Mouse (Mus musculus) intestine, postnatal 0 days (tissue): Measurements from ENCODE around the gene Nprl2. TPM values are rescaled to one million over a fixed set of nuclear protein-coding genes. Genes with fewer than 3 reads are reported as not detected.

ENCODE experiments used
- ATAC-seq: fragments of 200-750 bp; cut with Nextera tagmentation; 2 replicates; pipeline ENCODE4 v1.8.0; 2017; ENCODE audit warnings: mild to moderate bottlenecking, moderate TSS enrichment, moderate library complexity
- H3K27ac ChIP-seq: fragments of 300-500 bp; sonication (generic); 2 replicates; pipeline ENCODE4 v1.5.1; 2014; ENCODE audit warnings: mild to moderate bottlenecking, low read depth, low read length, moderate library complexity
- H3K27me3 ChIP-seq: fragments of 300-500 bp; sonication (generic); replicated peaks from 2 replicates; pipeline ENCODE4 v1.6.1; 2014; ENCODE audit warnings: low read length, mixed read lengths; ENCODE audit not compliant: control insufficient read depth, insufficient read depth
- H3K36me3 ChIP-seq: fragments of 300-500 bp; sonication (generic); 2 replicates; pipeline ENCODE4 v1.6.1; 2014; ENCODE audit warnings: mild to moderate bottlenecking, moderate library complexity; ENCODE audit not compliant: control insufficient read depth, insufficient read depth
- H3K4me1 ChIP-seq: fragments of 300-500 bp; sonication (generic); replicated peaks from 2 replicates; pipeline ENCODE4 v1.6.1; 2014; ENCODE audit warnings: antibody characterized with exemption, low read length, mixed read lengths; ENCODE audit not compliant: control insufficient read depth, insufficient read depth
- H3K4me2 ChIP-seq: fragments of 300-500 bp; sonication (generic); replicated peaks from 2 replicates; pipeline ENCODE4 v1.6.1; 2014; ENCODE audit warnings: low read depth, mild to moderate bottlenecking, moderate library complexity
- H3K4me3 ChIP-seq: fragments of 300-500 bp; sonication (generic); 2 replicates; pipeline ENCODE4 v1.5.1; 2014; ENCODE audit warnings: low read depth, low read length
- H3K9ac ChIP-seq: fragments of 300-500 bp; sonication (generic); 2 replicates; pipeline ENCODE4 v1.6.1; 2014; ENCODE audit warnings: mild to moderate bottlenecking, low read depth, low read length
- H3K9me3 ChIP-seq: fragments of 300-500 bp; sonication (generic); 2 replicates; pipeline ENCODE4 v1.6.1; 2016; ENCODE audit warnings: mixed run types; ENCODE audit not compliant: control insufficient read depth
- CTCF ChIP-seq: sonication (generic); IDR thresholded peaks from 2 replicates; pipeline ENCODE4 v1.5.1; 2016; ENCODE audit warnings: low read depth, mild to moderate bottlenecking, control low read depth, antibody characterized with exemption, moderate library complexity
- WGBS: fragments of 180-500 bp; shearing (Covaris S2); extraction: QIAGEN DNeasy Blood & Tissue Kit; methylation state at CpG from one replicate; pipeline ENCODE4 v1.1.7; 2014; 5-methylcytosine and 5-hydroxymethylcytosine counted together
- polyA plus RNA-seq: library from polyadenylated mRNA; unstranded; fragments of >200 nt; fragmentation: Nextera tagmentation; extraction: Ambion mirVana; gene quantifications from 2 replicates; pipeline ENCODE4 v1.2.1, GENCODE M21; 2015

Gene Nprl2
- polyA plus RNA-seq, 1 experiment from 2014 or later, result 20.0 TPM

GRCm38 (mm10) chr9:107566855-107567254, 24.8 kb downstream of the Nprl2 start:
- WGBS, result 34% methylated on average over 3 of the region's 3 CpGs
- H3K27me3 ChIP-seq, result no peaks in the 10 kb centered on the region
- TF ChIP-seq CTCF, result peak; percentile 43; the same call in 1 of the 2 replicates
- 0 out of 2 replicates have a peak overlapping the region, but pooled peaks have one; percentile 13 for H3K9ac ChIP-seq
- H3K27ac ChIP-seq, result peak overlapping the region; percentile 84
- H3K36me3 ChIP-seq, result peaks cover 14% of the 10 kb centered on the region
- no peak overlapping the region for H3K4me3 ChIP-seq
- peak; percentile 9; the same call in 1 of the 2 replicates for ATAC-seq
- H3K4me2 ChIP-seq, result peak overlapping the region; percentile 81; the same call in 1 of the 2 replicates
- H3K4me1 ChIP-seq, result peaks cover 16% of the 10 kb centered on the region; the same call in 1 of the 2 replicates
- no peaks in the 10 kb centered on the region for H3K9me3 ChIP-seq

GRCm38 (mm10) chr9:107567702-107568319, 25.8 kb downstream of the Nprl2 start, which contains the start of gene Hyal2:
Gene Hyal2, plus strand, starts transcription at chr9:107567945.
- peak within 1 kb of the TSS; percentile 72 for H3K4me3 ChIP-seq
- peaks cover 20% of the 10 kb centered on the region for H3K4me1 ChIP-seq
- H3K36me3 ChIP-seq, result peaks cover 17% of the 10 kb centered on the region; the same call in 1 of the 2 replicates
- H3K9me3 ChIP-seq, result no peaks in the 10 kb centered on the region
- ATAC-seq, result no peak
- H3K4me2 ChIP-seq, result peak within 1 kb of the TSS; percentile 81
- H3K9ac ChIP-seq, result peak within 1 kb of the TSS; percentile 72
- peak within 1 kb of the TSS; percentile 84 for H3K27ac ChIP-seq
- TF ChIP-seq CTCF, result no peak
- 16% methylated on average over 18 of the region's 18 CpGs for WGBS
- no peaks in the 10 kb centered on the region for H3K27me3 ChIP-seq

GRCm38 (mm10) chr9:107568331-107569261, 26.6 kb downstream of the Nprl2 start:
- TF ChIP-seq CTCF, result no peak
- H3K9me3 ChIP-seq, result no peaks in the 10 kb centered on the region
- peak overlapping the region; percentile 84 for H3K27ac ChIP-seq
- H3K36me3 ChIP-seq, result peaks cover 22% of the 10 kb centered on the region; the same call in 1 of the 2 replicates
- peak; percentile 67 for ATAC-seq
- H3K4me3 ChIP-seq, result peak overlapping the region; percentile 72
- H3K4me1 ChIP-seq, result peaks cover 20% of the 10 kb centered on the region
- WGBS, result under 1% methylated on average over 41 of the region's 41 CpGs
- peak overlapping the region; percentile 81 for H3K4me2 ChIP-seq
- H3K27me3 ChIP-seq, result no peaks in the 10 kb centered on the region
- peak overlapping the region; percentile 72 for H3K9ac ChIP-seq

GRCm38 (mm10) chr9:107569270-107569669, 27.2 kb downstream of the Nprl2 start:
- Histone ChIP-seq H3K36me3 (peaks cover 24% of the 10 kb centered on the region; the same call in 1 of the 2 replicates), H3K4me1 (peaks cover 15% of the 10 kb centered on the region), H3K27ac (peak overlapping the region; percentile 84), H3K9me3 (no peaks in the 10 kb centered on the region), H3K4me2 (peak overlapping the region; percentile 81), H3K4me3 (peak overlapping the region; percentile 72), H3K9ac (peak overlapping the region; percentile 72), H3K27me3 (no peaks in the 10 kb centered on the region)
- WGBS, result 0% methylated on average over 23 of the region's 23 CpGs
- peak; percentile 3; the same call in 1 of the 2 replicates for ATAC-seq
- TF ChIP-seq CTCF, result no peak

- H3K27me3 ChIP-seq, result no peaks in the 10 kb centered on the region
- TF ChIP-seq CTCF, result no peak
- peak overlapping the region; percentile 81 for H3K4me2 ChIP-seq
- H3K4me1 ChIP-seq, result peaks cover 15% of the 10 kb centered on the region
- H3K27ac ChIP-seq, result peak overlapping the region; percentile 84
- peak overlapping the region; percentile 72 for H3K9ac ChIP-seq
- H3K9me3 ChIP-seq, result no peaks in the 10 kb centered on the region
- peak overlapping the region; percentile 72 for H3K4me3 ChIP-seq
- ATAC-seq, result no peak
- peaks cover 24% of the 10 kb centered on the region; the same call in 1 of the 2 replicates for H3K36me3 ChIP-seq
- WGBS, result 29% methylated on average over 13 of the region's 13 CpGs
Observed at GRCm38 (mm10) chr9:107570016-107570415, 28.0 kb downstream of the Nprl2 start.

GRCm38 (mm10) chr9:107570845-107571244, 28.8 kb downstream of the Nprl2 start:
- H3K9me3 ChIP-seq, result no peaks in the 10 kb centered on the region
- peak overlapping the region; percentile 81 for H3K4me2 ChIP-seq
- H3K27ac ChIP-seq, result peak overlapping the region; percentile 84
- no peaks in the 10 kb centered on the region for H3K27me3 ChIP-seq
- TF ChIP-seq CTCF, result no peak
- ATAC-seq, result peak; percentile 27
- peaks cover 15% of the 10 kb centered on the region for H3K4me1 ChIP-seq
- peak overlapping the region; percentile 72; the same call in 1 of the 2 replicates for H3K4me3 ChIP-seq
- peak overlapping the region; percentile 72 for H3K9ac ChIP-seq
- peaks cover 24% of the 10 kb centered on the region; the same call in 1 of the 2 replicates for H3K36me3 ChIP-seq
- 49% methylated on average over 21 of the region's 21 CpGs for WGBS
